Mouse (Mus musculus): ENCODE results near the gene Isg20.

The Isg20 gene

GRCm38 (mm10) chr7:78963891-78964290, 50.7 kb downstream of the Isg20 start:
- no peak for DNase-seq

All from cerebellum, adult 8-10 months (tissue).